Mouse (Mus musculus): ENCODE results near the gene Socs2.

DNA sequence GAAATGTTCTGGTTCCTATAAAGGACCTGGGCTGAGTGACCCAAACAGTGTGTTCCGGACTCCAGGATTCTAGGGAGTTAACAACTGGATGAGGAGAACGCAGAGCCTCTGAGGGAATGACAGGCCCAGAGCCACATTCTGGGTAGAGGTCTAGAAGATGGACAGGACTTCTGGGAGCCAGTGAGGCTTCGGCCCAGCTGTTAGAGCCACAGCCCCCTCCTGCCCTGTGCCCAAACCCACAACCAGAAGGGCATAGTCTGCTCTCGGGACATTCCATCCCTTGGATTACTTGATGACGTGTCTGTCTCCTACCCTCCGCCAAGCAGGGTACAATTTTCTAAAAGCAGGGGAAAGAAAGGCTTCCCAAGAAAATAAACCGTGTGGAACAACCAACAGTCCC lies 7.8 kb downstream of the Socs2 start:
- no peak for TF ChIP-seq POLR2A (IDR thresholded peaks at IDR 0.05; ENCODE audit: borderline replicate concordance, low read depth, low read length)
- TF ChIP-seq CTCF (IDR thresholded peaks at IDR 0.05; ENCODE audit: low read depth, low read length): no peak
